ENCODE assay signal across 8 mouse cellular contexts in the genomic region with DNA sequence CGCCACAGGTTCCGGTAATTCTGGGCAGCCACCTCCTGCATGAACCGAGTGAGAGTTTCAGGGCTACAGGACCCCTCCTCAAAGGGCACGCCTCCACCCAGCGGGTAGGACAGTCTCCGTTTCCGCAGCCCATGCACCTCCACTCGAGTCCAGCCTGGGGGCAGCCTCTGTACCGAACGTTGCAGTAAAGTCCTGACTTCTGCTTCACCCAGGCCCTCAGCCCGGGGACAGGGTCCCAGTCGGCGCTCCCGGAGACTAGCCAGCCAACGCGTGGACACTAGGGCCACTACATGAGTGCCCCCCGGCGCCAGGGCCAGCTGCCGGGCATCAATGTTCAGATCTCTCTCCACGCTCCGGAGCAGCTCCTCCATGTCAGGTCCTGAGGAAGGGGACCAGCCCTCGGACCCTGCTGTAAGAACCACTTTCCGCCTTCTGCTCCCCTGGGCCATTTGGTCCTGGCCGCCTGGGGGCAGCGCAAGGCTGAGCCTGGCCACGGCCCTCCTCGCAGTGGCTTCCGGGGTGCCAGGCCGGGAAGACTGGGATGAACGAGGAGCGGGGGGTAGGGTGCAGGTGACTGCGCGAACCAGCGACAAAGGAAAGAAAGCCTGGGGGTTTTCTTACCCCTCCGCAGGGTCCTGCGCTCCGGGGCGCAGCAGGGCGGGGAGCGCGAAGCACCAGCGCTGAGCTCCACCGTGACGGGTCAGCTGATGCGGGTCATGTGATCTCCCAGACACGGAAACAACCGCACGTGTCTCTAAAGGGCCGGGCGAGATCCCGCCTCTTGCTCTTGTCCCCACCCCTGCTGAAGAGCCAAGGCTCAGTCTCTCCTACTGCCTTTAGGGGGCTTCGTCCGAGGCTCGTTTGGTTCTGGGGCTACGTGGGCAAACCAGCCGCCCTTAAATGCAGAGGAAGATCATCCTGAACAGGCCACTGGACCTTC. TPM values are rescaled to one million over a fixed set of nuclear protein-coding genes. Genes with fewer than 3 reads are reported as not detected.
DNase-seq lines count a peak whose midpoint lies in the region; ATAC-seq lines count a peak whose summit lies in the region.

Gene Wdr81, minus strand, starts transcription at position 727 of the 940 bp plus-strand sequence.

- H3K4me2 ChIP-seq in hindbrain, embryonic 12.5 days (replicated peaks), result peak within 1 kb of the TSS; percentile 99

- H3K9ac ChIP-seq in hindbrain, embryonic 12.5 days, result peak within 1 kb of the TSS; percentile 81

- WGBS in hindbrain, embryonic 12.5 days, result 2% methylated on average over 56 of the region's 56 CpGs

- ATAC-seq in hindbrain, embryonic 12.5 days (ENCODE audit: low FRiP score), result peak; percentile 92

- peak within 1 kb of the TSS; percentile 66 for H3K4me3 ChIP-seq in hindbrain, embryonic 12.5 days

- H3K36me3 ChIP-seq in hindbrain, embryonic 12.5 days, result peaks cover 18% of the 10 kb centered on the region; the same call in 1 of the 2 replicates

- H3K27ac ChIP-seq in hindbrain, embryonic 12.5 days, result peak within 1 kb of the TSS; percentile 72

- no peaks in the 10 kb centered on the region for H3K27me3 ChIP-seq in hindbrain, embryonic 12.5 days

- peaks cover 36% of the 10 kb centered on the region for H3K4me1 ChIP-seq in hindbrain, embryonic 12.5 days

- peak; percentile 94 for DNase-seq in R1 (ENCODE audit: low read depth, low spot score)
- DNase-seq in cerebellum, postnatal 14 days, result peak; percentile 83 to 84
- DNase-seq in frontal cortex, postnatal 14 days (ENCODE audit: low spot score in 2 of 2), result peak; percentile 82
- DNase-seq in layer of hippocampus, postnatal 10 days (ENCODE audit: low spot score in 2 of 2), result peak; percentile 77 to 86
- DNase-seq in lung, postnatal 10 days, result peak; percentile 95
- DNase-seq in ovary, postnatal 36 days (ENCODE audit: low spot score), result peak; percentile 84
- peak; percentile 90 for DNase-seq in thymus, postnatal 14 days

- H3K9me3 ChIP-seq in hindbrain, embryonic 12.5 days (replicated peaks), result no peaks in the 10 kb centered on the region

RNA-seq across cellular contexts. Expression of gene Wdr81, which starts in this region (rescaled TPM):
- 9.3 and 9.6 TPM in 2 replicates for polyA plus RNA-seq in hindbrain, embryonic 12.5 days (2016; fragmentation: Nextera tagmentation; extraction: Ambion mirVana)
- total RNA-seq in layer of hippocampus, postnatal 10 days (2021), result 10 to 100 TPM; 18.7 to 18.9 TPM

Comparison
In these comparisons a context has a peak if more than half of its experiments do, and no peak if none do; other contexts are left out.
1. Peak in every context shown above with its lines: DNase-seq, ATAC-seq, H3K4me3 ChIP-seq and H3K27ac ChIP-seq.